Mouse (Mus musculus): ENCODE data around the gene Tmem190. TPM values are rescaled to one million over a fixed set of nuclear protein-coding genes. Genes with fewer than 3 reads are reported as not detected.
"Not testable (repeated sequence)": the region's sequence is repeated elsewhere in the genome, so short reads cannot be mapped to it uniquely, and the experiment has no call there.

Tmem190 gene
- total and polyA plus RNA-seq, 2 experiments from 2014 or later, result not detected

GRCm38 (mm10) chr7:4813105-4813791 is 30.5 kb downstream of the Tmem190 start:
- Histone ChIP-seq H3K4me3 (ENCODE audit: low read depth, low read length) (peak overlapping the region; percentile 91), H3K27ac (ENCODE audit: low read depth, low read length) (peak overlapping the region; percentile 83), H3K9ac (peak overlapping the region; percentile 81), H3K4me1 (ENCODE audit: insufficient read depth) (0 out of 2 replicates have a peak, but pooled peaks cover 2% of the 10 kb centered on the region), H3K4me2 (ENCODE audit: low read depth) (peak overlapping the region; percentile 79), H3K27me3 (ENCODE audit: insufficient read depth, low read length) (no peaks in the 10 kb centered on the region), H3K36me3 (ENCODE audit: insufficient read depth) (peaks cover 8% of the 10 kb centered on the region; the same call in 1 of the 2 replicates), H3K9me3 (ENCODE audit: low read length) (no peaks in the 10 kb centered on the region)
- ATAC-seq (no peak), DNase-seq (no peak)
- WGBS, result 25% methylated on average over 8 of the region's 8 CpGs
- no peak for TF ChIP-seq CTCF (IDR thresholded peaks at IDR 0.05; ENCODE audit: low read depth)

- ATAC-seq, result no peak
- DNase-seq, result no peak
- Histone ChIP-seq H3K36me3 (ENCODE audit: insufficient read depth) (no peaks in the 10 kb centered on the region), H3K27me3 (ENCODE audit: insufficient read depth, low read length) (no peaks in the 10 kb centered on the region), H3K9me3 (ENCODE audit: low read length) (no peaks in the 10 kb centered on the region), H3K4me3 (ENCODE audit: low read depth, low read length) (no peak overlapping the region), H3K4me2 (ENCODE audit: low read depth) (no peak overlapping the region), H3K9ac (no peak overlapping the region), H3K27ac (ENCODE audit: low read depth, low read length) (no peak overlapping the region), H3K4me1 (ENCODE audit: insufficient read depth) (0 out of 2 replicates have a peak, but pooled peaks cover 2% of the 10 kb centered on the region)
- TF ChIP-seq CTCF (IDR thresholded peaks at IDR 0.05; ENCODE audit: low read depth), result no peak
Observed at GRCm38 (mm10) chr7:4816559-4816958, 33.8 kb downstream of the Tmem190 start.

- H3K4me3 ChIP-seq (ENCODE audit: low read depth, low read length); H3K27me3 ChIP-seq (ENCODE audit: insufficient read depth, low read length); ATAC-seq; H3K9ac ChIP-seq; DNase-seq; H3K9me3 ChIP-seq (ENCODE audit: low read length); H3K36me3 ChIP-seq (ENCODE audit: insufficient read depth); H3K4me1 ChIP-seq (ENCODE audit: insufficient read depth); H3K4me2 ChIP-seq (ENCODE audit: low read depth); H3K27ac ChIP-seq (ENCODE audit: low read depth, low read length): not testable (repeated sequence)
- 86% methylated on average over 7 of the region's 7 CpGs for WGBS
Observed at GRCm38 (mm10) chr7:4820925-4821324, 38.2 kb downstream of the Tmem190 start.

GRCm38 (mm10) chr7:4821690-4822089 is 39.0 kb downstream of the Tmem190 start:
- ATAC-seq, result peak; percentile 63
- Histone ChIP-seq H3K36me3 (ENCODE audit: insufficient read depth) (peaks cover 4% of the 10 kb centered on the region; the same call in 1 of the 2 replicates), H3K4me3 (ENCODE audit: low read depth, low read length) (no peak overlapping the region), H3K27ac (ENCODE audit: low read depth, low read length) (0 out of 2 replicates have a peak overlapping the region, but pooled peaks have one; percentile 16), H3K4me1 (ENCODE audit: insufficient read depth) (no peaks in the 10 kb centered on the region), H3K27me3 (ENCODE audit: insufficient read depth, low read length) (no peaks in the 10 kb centered on the region), H3K9me3 (ENCODE audit: low read length) (no peaks in the 10 kb centered on the region), H3K4me2 (ENCODE audit: low read depth) (no peak overlapping the region), H3K9ac (no peak overlapping the region)
- WGBS, result 53% methylated on average over 4 of the region's 4 CpGs
- DNase-seq, result peak; percentile 25
- TF ChIP-seq CTCF (IDR thresholded peaks at IDR 0.05; ENCODE audit: low read depth), result no peak

GRCm38 (mm10) chr7:4822162-4822907 is 39.6 kb downstream of the Tmem190 start:
- Histone ChIP-seq H3K9me3 (ENCODE audit: low read length) (no peaks in the 10 kb centered on the region), H3K4me1 (ENCODE audit: insufficient read depth) (no peaks in the 10 kb centered on the region), H3K27me3 (ENCODE audit: insufficient read depth, low read length) (no peaks in the 10 kb centered on the region), H3K4me3 (ENCODE audit: low read depth, low read length) (no peak overlapping the region), H3K9ac (no peak overlapping the region), H3K36me3 (ENCODE audit: insufficient read depth) (peaks cover 4% of the 10 kb centered on the region; the same call in 1 of the 2 replicates), H3K4me2 (ENCODE audit: low read depth) (no peak overlapping the region), H3K27ac (ENCODE audit: low read depth, low read length) (0 out of 2 replicates have a peak overlapping the region, but pooled peaks have one; percentile 15)
- no peak for TF ChIP-seq CTCF (IDR thresholded peaks at IDR 0.05; ENCODE audit: low read depth)
- ATAC-seq (peak; percentile 34; the same call in 1 of the 2 replicates), DNase-seq (no peak)
- WGBS, result 77% methylated on average over 6 of the region's 6 CpGs

- WGBS, result 57% methylated on average over 4 of the region's 4 CpGs
- ATAC-seq, result no peak
- no peaks in the 10 kb centered on the region for H3K9me3 ChIP-seq (ENCODE audit: low read length)
- no peak overlapping the region for H3K4me3 ChIP-seq (ENCODE audit: low read depth, low read length)
- H3K4me2 ChIP-seq (ENCODE audit: low read depth), result no peak overlapping the region
- H3K27ac ChIP-seq (ENCODE audit: low read depth, low read length), result no peak overlapping the region
- H3K9ac ChIP-seq, result no peak overlapping the region
- no peak for DNase-seq
- H3K27me3 ChIP-seq (ENCODE audit: insufficient read depth, low read length), result no peaks in the 10 kb centered on the region
- H3K4me1 ChIP-seq (ENCODE audit: insufficient read depth), result no peaks in the 10 kb centered on the region
- TF ChIP-seq CTCF (IDR thresholded peaks at IDR 0.05; ENCODE audit: low read depth), result no peak
- H3K36me3 ChIP-seq (ENCODE audit: insufficient read depth), result peaks cover 30% of the 10 kb centered on the region
Observed at GRCm38 (mm10) chr7:4825365-4825764, 42.6 kb downstream of the Tmem190 start.

GRCm38 (mm10) chr7:4830476-4830875 is 47.7 kb downstream of the Tmem190 start:
- no peak for DNase-seq
- Histone ChIP-seq H3K36me3 (ENCODE audit: insufficient read depth) (peaks cover 34% of the 10 kb centered on the region), H3K4me3 (ENCODE audit: low read depth, low read length) (no peak overlapping the region), H3K9ac (no peak overlapping the region), H3K27ac (ENCODE audit: low read depth, low read length) (no peak overlapping the region), H3K4me1 (ENCODE audit: insufficient read depth) (0 out of 2 replicates have a peak, but pooled peaks cover 4% of the 10 kb centered on the region), H3K9me3 (ENCODE audit: low read length) (no peaks in the 10 kb centered on the region), H3K27me3 (ENCODE audit: insufficient read depth, low read length) (no peaks in the 10 kb centered on the region), H3K4me2 (ENCODE audit: low read depth) (no peak overlapping the region)
- no peak for ATAC-seq
- 16% methylated on average over 12 of the region's 12 CpGs for WGBS
- TF ChIP-seq CTCF (IDR thresholded peaks at IDR 0.05; ENCODE audit: low read depth), result no peak

Other genes with a start within 250 kb of the Tmem190 start
- 170 and 231 TPM in 2 replicates for gene Syt5, start 235.4 kb upstream of the Tmem190 start, total RNA-seq (2014; rRNA removed)
- gene Syt5, start 235.4 kb upstream of the Tmem190 start, polyA plus RNA-seq (2015; fragmentation: Nextera tagmentation; extraction: Ambion mirVana), result 301 and 305 TPM in 2 replicates
- 0.54 and 2.9 TPM in 2 replicates for gene Ptprh, start 178.9 kb upstream of the Tmem190 start, total RNA-seq (2014; rRNA removed)
- gene Ptprh, start 178.9 kb upstream of the Tmem190 start, polyA plus RNA-seq (2015; fragmentation: Nextera tagmentation; extraction: Ambion mirVana), result 1.0 and 1.1 TPM in 2 replicates
- gene Tmem86b, start 151.5 kb upstream of the Tmem190 start, total RNA-seq (2014; rRNA removed), result 10.8 and 11.8 TPM in 2 replicates
- 0.64 and 0.70 TPM in 2 replicates for gene Tmem86b, start 151.5 kb upstream of the Tmem190 start, polyA plus RNA-seq (2015; fragmentation: Nextera tagmentation; extraction: Ambion mirVana)
- 89.3 and 99.1 TPM in 2 replicates for gene Ppp6r1, start 123.9 kb upstream of the Tmem190 start, total RNA-seq (2014; rRNA removed)
- 5.1 and 8.3 TPM in 2 replicates for gene Ppp6r1, start 123.9 kb upstream of the Tmem190 start, polyA plus RNA-seq (2015; fragmentation: Nextera tagmentation; extraction: Ambion mirVana)
- gene Hspbp1, start 97.9 kb upstream of the Tmem190 start, total RNA-seq (2014; rRNA removed), result 188 and 219 TPM in 2 replicates
- gene Hspbp1, start 97.9 kb upstream of the Tmem190 start, polyA plus RNA-seq (2015; fragmentation: Nextera tagmentation; extraction: Ambion mirVana), result 206 and 214 TPM in 2 replicates
- gene Brsk1, start 92.3 kb upstream of the Tmem190 start, total RNA-seq (2014; rRNA removed), result 188 and 205 TPM in 2 replicates
- gene Brsk1, start 92.3 kb upstream of the Tmem190 start, polyA plus RNA-seq (2015; fragmentation: Nextera tagmentation; extraction: Ambion mirVana), result 4.6 and 6.2 TPM in 2 replicates
- not detected in 2 replicates for gene Tmem150b, start 57.7 kb upstream of the Tmem190 start, total RNA-seq (2014; rRNA removed)
- gene Tmem150b, start 57.7 kb upstream of the Tmem190 start, polyA plus RNA-seq (2015; fragmentation: Nextera tagmentation; extraction: Ambion mirVana), result 0.18 TPM in 1 of 2 replicates, not detected in the other
- 36.8 and 59.1 TPM in 2 replicates for gene Kmt5c, start 42.8 kb upstream of the Tmem190 start, total RNA-seq (2014; rRNA removed)
- gene Kmt5c, start 42.8 kb upstream of the Tmem190 start, polyA plus RNA-seq (2015; fragmentation: Nextera tagmentation; extraction: Ambion mirVana), result 32.3 and 35.1 TPM in 2 replicates
- 3.8 and 4.8 TPM in 2 replicates for gene Cox6b2, start 29.8 kb upstream of the Tmem190 start, total RNA-seq (2014; rRNA removed)
- 19.8 and 23.3 TPM in 2 replicates for gene Cox6b2, start 29.8 kb upstream of the Tmem190 start, polyA plus RNA-seq (2015; fragmentation: Nextera tagmentation; extraction: Ambion mirVana)
- gene Fam71e2, start 11.6 kb upstream of the Tmem190 start, total RNA-seq (2014; rRNA removed), result not detected in 2 replicates
- gene Fam71e2, start 11.6 kb upstream of the Tmem190 start, polyA plus RNA-seq (2015; fragmentation: Nextera tagmentation; extraction: Ambion mirVana), result not detected in 2 replicates
- 1.2 and 2.6 TPM in 2 replicates for gene Il11, start 78 bp upstream of the Tmem190 start, total RNA-seq (2014; rRNA removed)
- 1.2 and 2.1 TPM in 2 replicates for gene Il11, start 78 bp upstream of the Tmem190 start, polyA plus RNA-seq (2015; fragmentation: Nextera tagmentation; extraction: Ambion mirVana)
- gene Tmem238, start 6.7 kb downstream of the Tmem190 start, total RNA-seq (2014; rRNA removed), result 7.3 and 10.1 TPM in 2 replicates
- 13.3 and 15.0 TPM in 2 replicates for gene Tmem238, start 6.7 kb downstream of the Tmem190 start, polyA plus RNA-seq (2015; fragmentation: Nextera tagmentation; extraction: Ambion mirVana)
- gene Rpl28, start 9.9 kb downstream of the Tmem190 start, total RNA-seq (2014; rRNA removed), result 161 and 191 TPM in 2 replicates
- 313 and 332 TPM in 2 replicates for gene Rpl28, start 9.9 kb downstream of the Tmem190 start, polyA plus RNA-seq (2015; fragmentation: Nextera tagmentation; extraction: Ambion mirVana)
- gene Ube2s, start 29.7 kb downstream of the Tmem190 start, total RNA-seq (2014; rRNA removed), result 300 and 347 TPM in 2 replicates
- gene Ube2s, start 29.7 kb downstream of the Tmem190 start, polyA plus RNA-seq (2015; fragmentation: Nextera tagmentation; extraction: Ambion mirVana), result 232 and 259 TPM in 2 replicates
- 52.4 and 66.6 TPM in 2 replicates for gene Shisa7, start 61.8 kb downstream of the Tmem190 start, total RNA-seq (2014; rRNA removed)
- gene Shisa7, start 61.8 kb downstream of the Tmem190 start, polyA plus RNA-seq (2015; fragmentation: Nextera tagmentation; extraction: Ambion mirVana), result 6.8 and 9.4 TPM in 2 replicates
- gene Isoc2b, start 87.3 kb downstream of the Tmem190 start, total RNA-seq (2014; rRNA removed), result 2.5 and 6.6 TPM in 2 replicates
- 3.5 and 3.7 TPM in 2 replicates for gene Isoc2b, start 87.3 kb downstream of the Tmem190 start, polyA plus RNA-seq (2015; fragmentation: Nextera tagmentation; extraction: Ambion mirVana)
- gene Isoc2a, start 94.2 kb downstream of the Tmem190 start, total RNA-seq (2014; rRNA removed), result 4.8 and 4.9 TPM in 2 replicates
- 0.26 and 0.39 TPM in 2 replicates for gene Isoc2a, start 94.2 kb downstream of the Tmem190 start, polyA plus RNA-seq (2015; fragmentation: Nextera tagmentation; extraction: Ambion mirVana)
- 0.48 and 0.85 TPM in 2 replicates for gene Gm36210, start 123.6 kb downstream of the Tmem190 start, total RNA-seq (2014; rRNA removed)
- gene Gm36210, start 123.6 kb downstream of the Tmem190 start, polyA plus RNA-seq (2015; fragmentation: Nextera tagmentation; extraction: Ambion mirVana), result 0.29 and 0.47 TPM in 2 replicates
- 5.4 and 9.2 TPM in 2 replicates for gene Zfp628, start 132.3 kb downstream of the Tmem190 start, total RNA-seq (2014; rRNA removed)
- gene Zfp628, start 132.3 kb downstream of the Tmem190 start, polyA plus RNA-seq (2015; fragmentation: Nextera tagmentation; extraction: Ambion mirVana), result 5.8 and 6.0 TPM in 2 replicates
- gene Nat14, start 139.1 kb downstream of the Tmem190 start, total RNA-seq (2014; rRNA removed), result 45.5 and 69.9 TPM in 2 replicates
- gene Nat14, start 139.1 kb downstream of the Tmem190 start, polyA plus RNA-seq (2015; fragmentation: Nextera tagmentation; extraction: Ambion mirVana), result 20.5 and 54.3 TPM in 2 replicates
- gene Ssc5d, start 142.8 kb downstream of the Tmem190 start, total RNA-seq (2014; rRNA removed), result 0.54 and 1.7 TPM in 2 replicates
- gene Ssc5d, start 142.8 kb downstream of the Tmem190 start, polyA plus RNA-seq (2015; fragmentation: Nextera tagmentation; extraction: Ambion mirVana), result 0.51 and 0.63 TPM in 2 replicates
- gene Sbk2, start 181.5 kb downstream of the Tmem190 start, total RNA-seq (2014; rRNA removed), result not detected in 2 replicates
- not detected in 2 replicates for gene Sbk2, start 181.5 kb downstream of the Tmem190 start, polyA plus RNA-seq (2015; fragmentation: Nextera tagmentation; extraction: Ambion mirVana)
- 0.23 and 0.76 TPM in 2 replicates for gene Sbk3, start 188.2 kb downstream of the Tmem190 start, total RNA-seq (2014; rRNA removed)
- gene Sbk3, start 188.2 kb downstream of the Tmem190 start, polyA plus RNA-seq (2015; fragmentation: Nextera tagmentation; extraction: Ambion mirVana), result 0.39 and 0.76 TPM in 2 replicates
- gene Zfp579, start 213.2 kb downstream of the Tmem190 start, total RNA-seq (2014; rRNA removed), result 34.6 and 34.7 TPM in 2 replicates
- 36.7 and 42.6 TPM in 2 replicates for gene Zfp579, start 213.2 kb downstream of the Tmem190 start, polyA plus RNA-seq (2015; fragmentation: Nextera tagmentation; extraction: Ambion mirVana)
- 4.6 and 6.4 TPM in 2 replicates for gene Zfp524, start 231.5 kb downstream of the Tmem190 start, total RNA-seq (2014; rRNA removed)
- 5.0 and 5.3 TPM in 2 replicates for gene Zfp524, start 231.5 kb downstream of the Tmem190 start, polyA plus RNA-seq (2015; fragmentation: Nextera tagmentation; extraction: Ambion mirVana)
- 30.0 and 33.9 TPM in 2 replicates for gene Fiz1, start 231.8 kb downstream of the Tmem190 start, total RNA-seq (2014; rRNA removed)
- 26.9 and 28.6 TPM in 2 replicates for gene Fiz1, start 231.8 kb downstream of the Tmem190 start, polyA plus RNA-seq (2015; fragmentation: Nextera tagmentation; extraction: Ambion mirVana)
- not detected in 2 replicates for gene Gm44973, start 232.6 kb downstream of the Tmem190 start, total RNA-seq (2014; rRNA removed)
- gene Gm44973, start 232.6 kb downstream of the Tmem190 start, polyA plus RNA-seq (2015; fragmentation: Nextera tagmentation; extraction: Ambion mirVana), result 3.1 TPM in 2 replicates
- 27.3 and 33.3 TPM in 2 replicates for gene Zfp865, start 237.4 kb downstream of the Tmem190 start, total RNA-seq (2014; rRNA removed)
- gene Zfp865, start 237.4 kb downstream of the Tmem190 start, polyA plus RNA-seq (2015; fragmentation: Nextera tagmentation; extraction: Ambion mirVana), result 5.6 and 5.8 TPM in 2 replicates
- gene Ccdc106, start 237.6 kb downstream of the Tmem190 start, total RNA-seq (2014; rRNA removed), result 70.7 and 104 TPM in 2 replicates
- 69.7 and 79.8 TPM in 2 replicates for gene Ccdc106, start 237.6 kb downstream of the Tmem190 start, polyA plus RNA-seq (2015; fragmentation: Nextera tagmentation; extraction: Ambion mirVana)

Measured in forebrain, postnatal 0 days (tissue).